Mouse (Mus musculus) left cerebral cortex, adult 18-20 months (tissue): Measurements from ENCODE around the gene Olfr559. TPM values are rescaled to one million over a fixed set of nuclear protein-coding genes. Genes with fewer than 3 reads are reported as not detected.

Experiments used
- DNase-seq, 2 experiments: peaks; one replicate each; pipeline ENCODE4 v3.0.0; 2021 to 2022; ENCODE audit warnings: low spot score in 2 of 2, mixed read lengths in 1 of 2
- long read RNA-seq, 2 experiments: library from polyadenylated mRNA; stranded (forward); transcript quantifications; one replicate each; pipeline ENCODE4 v2.0.0; 2021
- total RNA-seq, 2 experiments: library from RNA; stranded (reverse); gene quantifications; 2 replicates each; pipeline ENCODE4 v1.2.3; 2021

The Olfr559 gene
- total RNA-seq = not detected
- long read RNA-seq, experiment 1 = 0 reads
- long read RNA-seq, experiment 2 = 0 reads

- DNase-seq = no peak
These were observed at the start of gene Olfr559 for GRCm38 (mm10) chr7:102727391-102727790. Olfr559 (minus strand) TSS chr7:102727491.

DNA sequence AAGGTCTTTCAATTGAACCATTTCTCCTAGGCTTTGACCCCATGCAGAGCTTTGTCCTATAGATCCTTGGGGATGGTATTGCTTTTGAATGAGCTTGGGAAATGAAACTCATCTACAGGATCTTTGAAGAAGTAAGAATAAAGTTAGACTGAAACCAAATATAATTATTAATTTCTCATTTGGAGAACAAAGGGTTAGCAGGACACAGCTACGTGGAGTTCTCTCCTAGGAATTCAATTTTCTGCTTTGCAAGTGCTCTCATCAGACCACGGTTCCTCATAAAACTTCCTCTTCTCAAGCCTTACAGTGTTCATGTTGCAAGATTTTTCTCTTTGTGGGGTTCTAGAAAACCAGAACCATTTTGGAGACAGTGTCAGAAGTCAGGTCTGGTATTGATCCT lies 43.6 kb upstream of the Olfr559 start, which contains the start of gene Olfr561:
TSS of gene Olfr561 (plus strand) at position 301 of the 400 bp plus-strand sequence.
- DNase-seq = no peak

DNA sequence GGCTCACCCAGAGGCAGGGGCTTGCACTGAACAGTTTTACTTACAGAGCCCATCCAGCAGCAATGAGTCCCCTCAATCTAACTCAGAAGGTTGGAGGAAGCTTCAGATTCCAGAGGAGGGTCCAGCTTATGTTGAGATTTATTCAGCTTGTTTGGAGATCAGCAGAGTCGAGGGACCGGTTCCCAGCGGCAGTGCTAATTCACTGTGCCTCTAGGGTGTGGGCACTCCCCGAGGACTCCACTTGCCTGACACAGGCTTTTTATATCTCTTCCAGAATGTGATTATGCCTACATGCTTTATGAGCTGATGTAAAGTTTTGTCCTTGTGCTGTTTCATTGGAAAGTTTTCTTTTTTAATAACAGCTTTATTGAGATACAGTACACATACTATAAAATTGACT lies 32.0 kb upstream of the Olfr559 start, which contains the start of the genes Olfr560 and Olfr78:
TSS of gene Olfr560 (minus strand) at position 101 of the 400 bp plus-strand sequence.
TSS of gene Olfr78 (minus strand) at position 206 of the 400 bp plus-strand sequence.
- no peak for DNase-seq

- DNase-seq = no peak
These were observed 24.8 kb upstream of the Olfr559 start for GRCm38 (mm10) chr7:102752086-102752485.

GRCm38 (mm10) chr7:102737705-102738104 lies 10.4 kb upstream of the Olfr559 start:
- no peak for DNase-seq

GRCm38 (mm10) chr7:102733793-102734192 lies 6.5 kb upstream of the Olfr559 start:
- no peak for DNase-seq

- no peak for DNase-seq
These were observed 8.3 kb downstream of the Olfr559 start, which contains the start of gene Olfr33 for GRCm38 (mm10) chr7:102718970-102719369. Olfr33 (minus strand) TSS chr7:102719070.

DNA sequence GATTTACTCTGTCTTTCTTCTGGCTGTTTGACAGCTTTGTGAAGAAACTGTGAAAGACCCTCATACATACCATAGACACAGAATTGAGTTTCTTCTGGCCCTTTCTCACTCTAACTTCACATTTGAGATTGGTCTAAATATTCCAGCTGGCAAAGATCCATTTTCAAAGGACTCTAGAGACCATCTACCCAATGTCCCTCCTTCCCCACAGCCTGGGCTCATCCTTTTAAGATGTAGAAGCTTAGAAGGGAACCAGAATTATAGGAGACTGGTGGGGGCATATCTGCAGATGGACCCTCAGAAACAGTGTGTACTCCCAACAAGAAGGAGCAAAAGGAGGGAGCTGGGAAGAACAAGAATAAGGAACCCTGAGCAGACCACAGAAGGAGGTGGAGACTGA lies 25.4 kb downstream of the Olfr559 start, which contains the start of gene Olfr558:
TSS of gene Olfr558 (plus strand) at position 301 of the 400 bp plus-strand sequence.
- DNase-seq = no peak

DNA sequence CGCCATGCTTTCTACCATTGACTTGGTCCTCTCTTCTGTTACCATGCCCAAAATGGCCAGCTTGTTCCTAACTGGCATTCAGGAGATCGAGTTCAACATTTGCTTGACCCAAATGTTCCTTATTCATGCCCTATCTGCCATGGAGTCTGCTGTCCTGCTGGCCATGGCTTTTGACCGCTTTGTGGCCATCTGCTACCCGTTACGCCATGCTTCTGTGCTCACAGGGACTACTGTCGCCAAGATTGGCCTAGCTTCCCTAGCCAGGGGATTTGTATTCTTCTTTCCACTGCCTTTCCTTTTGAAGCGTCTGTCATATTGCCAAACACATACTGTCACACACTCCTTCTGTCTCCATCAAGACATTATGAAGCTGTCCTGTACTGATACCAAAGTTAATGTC lies 28.8 kb downstream of the Olfr559 start:
- no peak for DNase-seq

DNA sequence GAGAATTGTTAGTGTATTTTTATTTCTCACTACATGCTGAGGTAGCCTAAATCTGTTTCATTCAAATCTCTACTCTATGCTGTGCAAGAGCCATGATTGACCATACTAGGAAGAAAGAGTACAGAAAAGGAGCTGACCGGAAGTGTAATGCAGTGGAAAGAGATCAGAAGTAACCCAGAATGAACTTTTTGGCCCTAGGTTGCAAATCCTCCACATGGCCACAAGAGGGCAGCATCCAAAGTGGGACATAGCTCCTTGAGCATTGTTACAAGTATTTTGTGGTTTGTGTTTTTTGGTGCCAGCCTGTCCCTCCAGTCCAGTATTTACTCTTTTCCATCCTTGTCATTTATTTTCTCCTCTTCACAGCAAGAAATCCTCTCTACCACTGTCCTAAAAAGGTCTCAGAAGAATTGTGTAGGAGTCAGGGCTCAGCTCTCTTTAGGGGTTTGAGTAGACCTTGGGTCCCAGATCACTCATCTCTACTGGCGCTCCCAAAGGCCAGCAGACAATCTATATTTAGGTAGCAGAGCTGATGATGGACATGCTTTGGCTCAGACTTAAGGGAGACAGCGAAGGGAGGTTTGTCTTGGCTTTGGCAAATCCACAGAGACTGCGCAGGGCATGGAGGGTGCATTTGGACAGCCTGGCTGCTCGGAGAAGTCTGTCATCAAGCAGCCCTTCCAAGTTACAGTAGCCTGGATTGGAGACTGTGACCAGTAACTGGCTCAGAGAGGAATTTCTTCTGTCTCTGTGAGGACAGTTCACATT lies 31.7 kb downstream of the Olfr559 start, which contains the start of gene Olfr557:
TSS of gene Olfr557 (plus strand) at position 553 of the 768 bp plus-strand sequence.
- DNase-seq = peak; percentile 19 to 46

DNA sequence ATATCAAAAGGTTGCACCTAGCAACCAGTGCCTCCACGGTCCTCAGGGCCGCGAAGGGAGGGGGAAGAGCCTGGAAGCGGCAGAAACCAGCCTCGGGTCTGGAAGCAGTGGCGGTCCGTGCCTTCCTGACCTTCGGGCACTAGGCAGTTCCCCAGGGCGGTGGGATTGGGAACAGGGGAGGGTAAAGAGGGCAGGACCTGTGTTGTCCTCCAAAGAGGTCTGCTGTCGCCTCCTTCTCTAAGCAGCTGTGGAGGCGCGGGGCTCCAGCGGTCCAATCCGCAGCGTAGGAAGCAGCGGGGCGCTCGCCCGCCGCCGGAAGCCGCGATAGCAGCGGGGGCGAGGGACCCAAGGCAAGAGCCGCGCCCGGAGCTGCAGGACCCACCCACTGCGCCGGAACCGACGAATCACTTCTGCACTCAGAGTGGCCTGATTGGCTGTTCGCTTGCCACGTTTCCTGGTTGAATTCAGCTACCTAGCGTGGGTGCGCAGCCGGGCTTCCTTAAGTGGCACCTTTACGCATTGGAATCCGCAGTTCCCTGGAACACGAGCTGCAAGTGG lies 40.3 kb downstream of the Olfr559 start, which contains the start of gene Trim68:
TSS of gene Trim68 (minus strand) at position 384 of the 558 bp plus-strand sequence.
- peak; percentile 88 to 94 for DNase-seq

GRCm38 (mm10) chr7:102681916-102682315 lies 45.4 kb downstream of the Olfr559 start:
- no peak for DNase-seq

DNA sequence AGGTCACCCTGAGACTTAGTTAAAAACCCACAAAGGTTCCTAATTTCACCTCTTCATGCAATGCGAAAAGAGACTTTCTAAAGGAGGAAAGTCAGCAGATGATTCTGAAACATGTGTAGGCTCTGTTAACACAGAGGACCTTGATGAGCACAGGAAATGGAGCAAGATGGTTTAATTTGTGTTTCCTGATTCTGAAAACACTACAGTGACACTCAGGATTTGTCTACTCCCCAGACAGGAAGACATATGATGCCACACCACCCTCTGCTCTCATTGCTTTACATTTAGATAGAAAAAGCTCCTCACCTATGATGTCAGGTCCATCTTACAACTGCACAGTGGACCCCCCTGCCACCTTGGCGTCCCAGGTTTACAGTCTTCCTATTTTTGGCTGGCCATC lies 51.1 kb downstream of the Olfr559 start:
- no peak for DNase-seq

Other genes starting within 250 kb of the Olfr559 start
- not detected for gene Olfr543, start 245.8 kb downstream of the Olfr559 start, total RNA-seq
- not detected for gene Olfr544, start 239.2 kb downstream of the Olfr559 start, total RNA-seq
- gene Olfr545, start 227.9 kb downstream of the Olfr559 start, total RNA-seq = not detected
- not detected for gene Olfr547, start 192.7 kb downstream of the Olfr559 start, total RNA-seq
- gene Olfr548-ps1, start 186.6 kb downstream of the Olfr559 start, total RNA-seq = not detected
- gene Olfr549, start 177.6 kb downstream of the Olfr559 start, total RNA-seq = not detected
- 1 to 10 TPM; 2.6 to 2.8 TPM for gene Trim21, start 162.0 kb downstream of the Olfr559 start, total RNA-seq
- gene Olfr550, start 156.0 kb downstream of the Olfr559 start, total RNA-seq = under 1 TPM; 0.19 to 0.70 TPM
- gene Olfr551, start 135.6 kb downstream of the Olfr559 start, total RNA-seq = not detected
- under 1 TPM in 1 of 2 experiments, not detected in 1; 0.09 TPM for gene Olfr552, start 129.7 kb downstream of the Olfr559 start, total RNA-seq
- gene Olfr553, start 109.3 kb downstream of the Olfr559 start, total RNA-seq = not detected
- gene Olfr554, start 89.1 kb downstream of the Olfr559 start, total RNA-seq = not detected
- gene Olfr555, start 68.7 kb downstream of the Olfr559 start, total RNA-seq = not detected
- not detected for gene Olfr556, start 62.6 kb downstream of the Olfr559 start, total RNA-seq
- 1 to 10 TPM; 3.0 to 4.6 TPM for gene Trim68, start 40.2 kb downstream of the Olfr559 start, total RNA-seq
- gene Olfr557, start 31.6 kb downstream of the Olfr559 start, total RNA-seq = not detected
- under 1 TPM; 0.16 to 0.40 TPM for gene Olfr558, start 25.3 kb downstream of the Olfr559 start, total RNA-seq
- gene Olfr33, start 8.4 kb downstream of the Olfr559 start, total RNA-seq = not detected
- under 1 TPM; 0.16 to 0.49 TPM for gene Olfr560, start 31.9 kb upstream of the Olfr559 start, total RNA-seq
- under 1 TPM; 0.59 to 0.65 TPM for gene Olfr78, start 32.0 kb upstream of the Olfr559 start, total RNA-seq
- not detected for gene Olfr561, start 43.7 kb upstream of the Olfr559 start, total RNA-seq
- gene Olfr564, start 76.0 kb upstream of the Olfr559 start, total RNA-seq = not detected
- not detected for gene Olfr566, start 131.3 kb upstream of the Olfr559 start, total RNA-seq
- gene Olfr568, start 149.6 kb upstream of the Olfr559 start, total RNA-seq = not detected
- gene Olfr569, start 163.4 kb upstream of the Olfr559 start, total RNA-seq = not detected
- not detected for gene Olfr570, start 167.1 kb upstream of the Olfr559 start, total RNA-seq
- not detected for gene Olfr571, start 190.0 kb upstream of the Olfr559 start, total RNA-seq
- not detected for gene Olfr572, start 196.9 kb upstream of the Olfr559 start, total RNA-seq
- gene Olfr573-ps1, start 215.1 kb upstream of the Olfr559 start, total RNA-seq = not detected
- gene Olfr574, start 221.0 kb upstream of the Olfr559 start, total RNA-seq = not detected
- gene Olfr575, start 231.3 kb upstream of the Olfr559 start, total RNA-seq = not detected
- not detected for gene Olfr576, start 235.2 kb upstream of the Olfr559 start, total RNA-seq
- gene Olfr577, start 248.5 kb upstream of the Olfr559 start, total RNA-seq = not detected